Mouse (Mus musculus) stomach, embryonic 16.5 days (tissue): ENCODE measurements around the gene Fxyd3. TPM values are rescaled to one million over a fixed set of nuclear protein-coding genes. Genes with fewer than 3 reads are reported as not detected.

ENCODE experiments used
- ATAC-seq: fragments of 200-750 bp; cut with Nextera tagmentation; 2 replicates; pipeline ENCODE4 v1.8.0; 2017; ENCODE audit warnings: moderate number of reproducible peaks, moderate TSS enrichment; ENCODE audit not compliant: insufficient read depth, low FRiP score
- H3K27ac ChIP-seq: fragments of 300-500 bp; sonication (generic); 2 replicates; pipeline ENCODE4 v1.5.1; 2014; ENCODE audit warnings: low read length
- H3K27me3 ChIP-seq: fragments of 300-500 bp; sonication (generic); 2 replicates; pipeline ENCODE4 v1.6.1; 2014; ENCODE audit warnings: low read length, control low read depth, mixed read lengths; ENCODE audit not compliant: control insufficient read depth, insufficient read depth
- H3K36me3 ChIP-seq: fragments of 300-500 bp; sonication (generic); 2 replicates; pipeline ENCODE4 v1.6.1; 2014; ENCODE audit warnings: low read length; ENCODE audit not compliant: control insufficient read depth, insufficient read depth
- H3K4me1 ChIP-seq: fragments of 300-500 bp; sonication (generic); 2 replicates; pipeline ENCODE4 v1.6.1; 2014; ENCODE audit warnings: low read length, control low read depth, mixed read lengths; ENCODE audit not compliant: control insufficient read depth, insufficient read depth
- H3K4me2 ChIP-seq: fragments of 300-500 bp; sonication (generic); 2 replicates; pipeline ENCODE4 v1.6.1; 2014; ENCODE audit warnings: low read depth, low read length, mixed read lengths
- H3K4me3 ChIP-seq: fragments of 300-500 bp; sonication (generic); replicated peaks from 2 replicates; pipeline ENCODE4 v1.5.1; 2014; ENCODE audit warnings: mild to moderate bottlenecking, low read length
- H3K9ac ChIP-seq: fragments of 300-500 bp; sonication (generic); 2 replicates; pipeline ENCODE4 v1.6.1; 2014; ENCODE audit warnings: low read length
- H3K9me3 ChIP-seq: fragments of 300-500 bp; sonication (generic); replicated peaks from 2 replicates; pipeline ENCODE4 v1.6.1; 2016; ENCODE audit warnings: low read length, control low read depth; ENCODE audit not compliant: control insufficient read depth
- WGBS: fragments of 180-500 bp; shearing (Covaris S2); extraction: QIAGEN DNeasy Blood & Tissue Kit; methylation state at CpG from one replicate; pipeline ENCODE4 v1.1.7; 2014; 5-methylcytosine and 5-hydroxymethylcytosine counted together
- polyA plus RNA-seq: library from polyadenylated mRNA; unstranded; fragments of >200 nt; fragmentation: Nextera tagmentation; extraction: Ambion mirVana; gene quantifications from 2 replicates; pipeline ENCODE4 v1.2.1, GENCODE M21; 2015

Gene Fxyd3
- polyA plus RNA-seq, 1 experiment from 2014 or later = 497 TPM

DNA sequence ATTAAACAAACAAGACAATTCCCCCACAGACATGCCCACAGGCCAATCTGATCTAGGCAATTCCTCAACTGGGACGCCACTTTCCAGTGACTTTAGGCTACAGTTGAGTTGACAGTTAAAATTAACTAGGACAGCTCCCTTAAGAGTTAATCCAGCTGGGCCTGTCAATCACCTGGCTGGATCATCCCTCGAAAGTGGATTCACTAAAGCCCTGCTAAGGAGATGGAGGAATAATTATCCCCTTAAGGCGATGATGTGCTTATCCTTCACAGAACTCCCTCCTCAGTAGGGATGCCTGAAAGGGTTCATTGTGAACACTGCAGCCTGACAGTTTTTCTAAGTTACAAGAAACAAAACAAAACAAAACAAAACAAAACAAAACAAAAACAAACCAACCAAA is 4.1 kb upstream of the Fxyd3 start:
- 62% methylated on average over 3 of the region's 3 CpGs for WGBS

DNA sequence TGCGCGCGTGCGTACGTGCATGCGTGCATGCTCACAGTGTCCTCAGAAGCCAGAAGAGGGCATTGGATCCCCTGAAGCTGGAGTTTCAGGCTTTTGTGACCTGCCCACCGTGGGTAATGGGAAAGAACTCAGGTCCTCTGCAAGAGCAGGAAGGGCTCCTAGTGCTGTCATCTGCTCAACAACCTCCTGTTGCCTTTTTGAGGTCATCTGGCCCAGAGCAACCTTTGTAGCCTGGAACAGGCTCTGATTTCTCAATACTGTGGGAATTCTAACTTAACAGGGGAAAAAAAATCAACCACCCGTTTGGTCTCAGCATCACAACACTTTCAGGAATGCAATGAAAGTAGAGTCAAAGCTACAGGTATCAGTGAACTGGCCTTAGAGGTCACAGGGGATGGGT is 3.2 kb upstream of the Fxyd3 start:
- H3K9me3 ChIP-seq = no peaks in the 10 kb centered on the region
- ATAC-seq = no peak
- WGBS = 83% methylated on average over 8 of the region's 8 CpGs

More for the DNA sequence above, 4.1 kb upstream of the Fxyd3 start:
- no peak for ATAC-seq
- Histone ChIP-seq H3K36me3 (no peaks in the 10 kb centered on the region), H3K4me3 (no peak overlapping the region), H3K4me1 (peaks cover 22% of the 10 kb centered on the region; the same call in 1 of the 2 replicates), H3K4me2 (no peak overlapping the region), H3K9me3 (no peaks in the 10 kb centered on the region), H3K27me3 (no peaks in the 10 kb centered on the region), H3K27ac (no peak overlapping the region), H3K9ac (no peak overlapping the region)

DNA sequence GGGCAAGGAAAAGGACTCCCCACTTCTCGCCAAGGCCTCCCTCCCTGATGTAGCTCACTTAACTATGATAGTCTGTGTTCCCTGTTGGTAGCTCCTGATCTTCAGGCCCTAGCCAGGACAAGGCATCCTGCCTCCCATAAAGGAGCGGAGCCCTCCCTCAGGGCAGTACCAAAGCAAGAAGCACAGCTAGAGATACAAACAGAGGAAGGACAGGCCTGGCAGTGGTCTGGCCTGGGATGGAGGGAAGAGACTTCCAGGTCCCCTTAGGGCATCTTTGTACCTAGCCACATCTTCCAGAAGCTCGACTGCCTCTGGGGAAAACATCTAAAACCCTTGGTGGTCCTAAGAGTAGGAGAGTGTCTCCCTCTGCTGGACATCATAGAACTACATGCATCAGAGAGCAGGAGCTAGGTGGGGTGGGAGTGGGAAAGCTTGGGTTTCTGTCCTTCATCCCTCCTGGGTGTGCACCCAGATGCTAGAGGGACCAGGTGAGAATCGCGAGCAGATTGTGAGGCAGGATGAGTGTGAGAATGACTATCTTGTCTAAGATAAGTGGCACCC is 1.5 kb upstream of the Fxyd3 start:
- 35% methylated on average over 5 of the region's 5 CpGs for WGBS
- H3K9ac ChIP-seq = no peak overlapping the region
- no peaks in the 10 kb centered on the region for H3K27me3 ChIP-seq
- H3K4me2 ChIP-seq = no peak overlapping the region
- no peak overlapping the region for H3K4me3 ChIP-seq
- H3K4me1 ChIP-seq = peaks cover 14% of the 10 kb centered on the region
- H3K9me3 ChIP-seq = no peaks in the 10 kb centered on the region
- no peak overlapping the region; the same call in 1 of the 2 replicates for H3K27ac ChIP-seq
- H3K36me3 ChIP-seq = no peaks in the 10 kb centered on the region
- ATAC-seq = no peak

More for the DNA sequence above, 3.2 kb upstream of the Fxyd3 start:
- H3K9ac ChIP-seq = no peak overlapping the region
- H3K36me3 ChIP-seq = no peaks in the 10 kb centered on the region
- no peak overlapping the region for H3K27ac ChIP-seq
- peaks cover 16% of the 10 kb centered on the region; the same call in 1 of the 2 replicates for H3K4me1 ChIP-seq
- no peak overlapping the region for H3K4me2 ChIP-seq
- no peaks in the 10 kb centered on the region for H3K27me3 ChIP-seq
- H3K4me3 ChIP-seq = no peak overlapping the region

DNA sequence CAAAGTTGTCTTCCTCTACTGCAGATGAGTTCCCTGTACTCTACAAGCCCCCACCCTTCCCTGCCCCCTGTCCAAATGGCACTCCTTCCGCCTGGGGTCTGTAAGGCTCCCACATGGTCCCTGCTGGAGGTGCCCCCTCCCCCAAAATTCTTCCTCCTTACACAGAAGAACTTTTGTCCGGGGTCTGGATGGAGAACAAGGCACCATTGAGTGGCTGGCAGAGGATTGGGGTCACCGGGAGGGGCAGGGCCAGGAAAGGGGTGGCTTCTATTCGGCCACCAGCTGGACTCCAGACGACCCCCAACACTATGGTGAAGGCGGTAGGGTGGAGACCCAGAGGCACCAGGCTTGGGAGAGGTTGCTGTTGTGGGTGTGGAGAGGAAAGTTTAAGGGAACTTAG is 966 bp upstream of the Fxyd3 start:
- Histone ChIP-seq H3K9me3 (no peaks in the 10 kb centered on the region), H3K4me3 (no peak overlapping the region), H3K27ac (peak overlapping the region; percentile 89; the same call in 1 of the 2 replicates), H3K4me2 (no peak overlapping the region), H3K27me3 (no peaks in the 10 kb centered on the region), H3K4me1 (peaks cover 10% of the 10 kb centered on the region), H3K9ac (no peak overlapping the region), H3K36me3 (no peaks in the 10 kb centered on the region)
- WGBS = 47% methylated on average over 6 of the region's 6 CpGs
- ATAC-seq = no peak

DNA sequence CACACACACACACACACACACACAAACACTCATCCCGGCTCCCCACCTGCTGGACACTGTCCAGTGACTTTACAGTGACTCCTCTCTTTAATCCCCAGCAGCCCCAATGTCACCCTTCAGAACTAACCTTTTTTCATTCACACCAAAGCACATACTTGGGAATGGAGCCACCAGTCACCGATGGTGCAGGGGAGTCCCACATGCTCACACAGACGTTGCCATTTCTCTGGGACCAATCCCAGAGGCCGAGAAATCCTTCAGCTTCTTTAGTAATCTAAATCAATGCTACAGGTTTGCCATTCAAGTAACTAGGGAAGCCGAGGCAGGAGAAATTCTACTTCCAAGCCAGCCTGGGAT is 1.8 kb downstream of the Fxyd3 start:
- Histone ChIP-seq H3K27me3 (no peaks in the 10 kb centered on the region), H3K36me3 (no peaks in the 10 kb centered on the region), H3K4me2 (peak overlapping the region; percentile 53), H3K4me1 (peaks cover 20% of the 10 kb centered on the region), H3K9ac (peak overlapping the region; percentile 56; the same call in 1 of the 2 replicates), H3K27ac (peak overlapping the region; percentile 89), H3K4me3 (peak overlapping the region; percentile 52), H3K9me3 (no peaks in the 10 kb centered on the region)
- no peak for ATAC-seq
- 55% methylated on average over 5 of the region's 5 CpGs for WGBS

DNA sequence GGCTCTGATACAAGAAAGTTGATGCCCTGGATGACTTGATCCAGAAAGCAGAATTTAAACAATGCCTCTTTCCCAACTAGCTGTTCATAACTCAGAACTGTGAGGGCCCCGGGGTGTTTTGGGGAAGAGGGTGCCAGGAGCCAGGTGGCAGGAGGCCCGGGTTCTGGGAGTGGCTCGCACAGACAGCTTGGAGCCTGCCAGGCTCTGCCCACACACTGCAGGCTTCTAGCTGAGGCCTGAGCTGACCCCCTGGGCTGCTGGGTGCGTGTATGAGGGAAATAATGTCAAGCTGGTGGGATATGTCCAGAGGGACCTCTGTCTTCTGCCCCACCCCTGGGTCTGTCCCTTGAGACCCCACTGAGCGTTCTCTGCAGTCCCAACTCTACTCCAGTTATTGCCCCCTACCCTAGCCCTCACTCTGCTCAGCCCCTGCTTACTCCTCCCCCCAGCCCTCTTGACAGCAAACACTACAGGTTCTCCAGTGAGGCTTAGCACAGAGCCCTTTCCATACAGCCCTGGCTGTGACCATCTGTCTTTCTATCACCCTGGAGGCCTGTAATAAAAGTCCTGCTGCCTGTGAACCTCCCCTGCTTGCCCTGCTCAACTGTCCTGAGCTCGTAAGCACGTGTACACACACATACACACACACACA is 2.3 kb downstream of the Fxyd3 start:
- H3K9me3 ChIP-seq = no peaks in the 10 kb centered on the region
- H3K4me2 ChIP-seq = peak overlapping the region; percentile 53
- H3K9ac ChIP-seq = peak overlapping the region; percentile 56
- H3K4me3 ChIP-seq = peak overlapping the region; percentile 52
- ATAC-seq = no peak
- H3K4me1 ChIP-seq = peaks cover 20% of the 10 kb centered on the region
- 39% methylated on average over 7 of the region's 7 CpGs for WGBS
- H3K27me3 ChIP-seq = no peaks in the 10 kb centered on the region
- peak overlapping the region; percentile 89 for H3K27ac ChIP-seq
- no peaks in the 10 kb centered on the region for H3K36me3 ChIP-seq

DNA sequence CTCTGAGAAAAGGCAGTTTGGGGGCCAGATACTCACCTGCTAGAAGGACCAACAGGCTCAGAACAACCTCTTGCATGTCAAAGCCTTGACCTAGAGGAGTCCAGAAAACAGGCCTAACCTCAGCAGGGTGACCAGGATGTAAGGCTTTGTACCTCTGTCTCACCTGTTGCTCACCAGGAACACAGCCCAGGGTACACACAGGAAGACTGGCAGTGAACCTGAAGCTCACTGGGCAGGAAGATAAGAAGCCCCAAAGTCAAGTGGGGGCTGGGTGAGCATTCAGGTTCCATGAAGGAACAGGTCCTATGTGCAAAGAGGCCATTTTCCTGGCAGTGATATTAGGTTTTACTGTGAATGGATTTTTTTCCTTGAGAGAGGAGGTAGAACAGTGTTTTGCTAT is 3.0 kb downstream of the Fxyd3 start:
- Histone ChIP-seq H3K27me3 (no peaks in the 10 kb centered on the region), H3K4me3 (peak overlapping the region; percentile 52), H3K9me3 (no peaks in the 10 kb centered on the region), H3K36me3 (no peaks in the 10 kb centered on the region), H3K4me2 (peak overlapping the region; percentile 53), H3K27ac (peak overlapping the region; percentile 89), H3K4me1 (peaks cover 23% of the 10 kb centered on the region), H3K9ac (peak overlapping the region; percentile 56)
- ATAC-seq = peak; percentile 54; the same call in 1 of the 2 replicates

DNA sequence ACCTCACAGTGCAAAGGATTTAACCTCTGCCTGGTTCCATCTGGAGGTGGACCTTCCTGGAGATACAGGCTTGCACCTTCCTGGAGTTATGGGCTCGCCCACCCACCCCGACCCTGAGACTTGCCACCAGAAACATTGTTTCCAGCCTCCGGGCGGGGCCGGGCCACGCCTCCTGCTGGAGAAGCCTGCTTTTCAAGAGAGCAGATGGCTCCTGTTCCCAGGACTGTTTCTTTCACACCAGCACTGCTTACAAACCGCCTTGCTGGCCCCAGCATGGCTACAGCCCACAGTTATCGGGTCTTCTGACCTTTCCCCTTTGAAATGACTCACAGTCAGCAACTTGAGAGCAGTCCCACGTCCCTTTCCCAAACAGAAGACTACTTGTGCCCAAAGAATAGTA is 4.2 kb downstream of the Fxyd3 start:
- peak overlapping the region; percentile 89 for H3K27ac ChIP-seq
- peaks cover 21% of the 10 kb centered on the region for H3K4me1 ChIP-seq
- H3K4me2 ChIP-seq = peak overlapping the region; percentile 53

DNA sequence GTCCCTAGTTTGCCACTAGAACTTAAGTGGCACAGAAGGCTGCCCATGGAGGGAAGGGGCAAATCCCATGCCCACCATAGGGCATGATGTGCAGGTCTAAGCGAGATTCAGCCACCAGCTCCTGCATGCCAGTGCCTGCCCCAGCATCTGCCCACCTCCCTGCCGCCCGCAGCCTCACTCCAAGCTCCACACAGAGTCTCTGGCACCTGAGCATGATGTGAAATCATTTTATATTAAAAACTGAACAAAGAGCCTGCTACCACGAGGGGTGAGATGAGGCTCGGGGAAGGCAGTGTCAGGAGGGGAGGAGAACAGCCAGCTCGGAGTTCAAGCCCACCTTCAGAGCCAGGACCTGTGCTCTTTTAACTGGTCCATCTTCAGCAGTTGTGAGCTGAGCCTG is 6.2 kb downstream of the Fxyd3 start:
- no peak overlapping the region for H3K27ac ChIP-seq
- no peak for ATAC-seq
- H3K36me3 ChIP-seq = no peaks in the 10 kb centered on the region
- no peaks in the 10 kb centered on the region for H3K9me3 ChIP-seq
- H3K4me2 ChIP-seq = no peak overlapping the region
- 72% methylated on average over 6 of the region's 6 CpGs for WGBS
- peaks cover 22% of the 10 kb centered on the region for H3K4me1 ChIP-seq
- H3K4me3 ChIP-seq = no peak overlapping the region
- H3K9ac ChIP-seq = no peak overlapping the region; the same call in none of the 2 replicates
- no peaks in the 10 kb centered on the region for H3K27me3 ChIP-seq

More for the DNA sequence above, 4.2 kb downstream of the Fxyd3 start:
- Histone ChIP-seq H3K9me3 (no peaks in the 10 kb centered on the region), H3K27me3 (no peaks in the 10 kb centered on the region), H3K4me3 (peak overlapping the region; percentile 28), H3K9ac (no peak overlapping the region), H3K36me3 (no peaks in the 10 kb centered on the region)
- 25% methylated on average over 9 of the region's 9 CpGs for WGBS
- ATAC-seq = no peak
